Mouse (Mus musculus): ENCODE results near the gene Scarb2. TPM values are rescaled to one million over a fixed set of nuclear protein-coding genes. Genes with fewer than 3 reads are reported as not detected.
"Not testable (repeated sequence)": the region's sequence is repeated elsewhere in the genome, so short reads cannot be mapped to it uniquely, and the experiment has no call there.

The Scarb2 gene
- 10 to 100 TPM; 80.3 to 91.1 TPM for total RNA-seq (2021)

DNA sequence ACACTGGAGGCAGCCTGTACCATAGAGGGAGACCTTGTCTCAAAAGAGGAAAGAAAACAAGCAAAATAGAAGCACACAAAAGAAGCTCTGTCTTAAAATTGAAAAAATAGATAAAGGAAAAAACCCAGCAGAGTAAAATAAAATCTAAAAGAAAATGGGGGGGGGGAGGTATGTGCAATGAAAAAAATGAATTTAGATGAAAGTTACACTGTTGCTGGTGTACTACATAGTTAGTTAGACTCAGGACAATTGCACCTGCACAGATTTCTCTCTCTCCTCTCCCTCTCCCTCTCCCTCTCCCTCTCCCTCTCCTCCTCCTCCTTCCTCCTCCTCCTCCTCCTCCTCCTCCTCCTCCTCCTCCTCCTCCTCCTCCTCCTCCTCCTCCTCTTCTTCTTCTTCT is at the start of gene Scarb2:
TSS of gene Scarb2 (minus strand) at position 101 of the 400 bp plus-strand sequence.
- DNase-seq = no peak
- intact Hi-C loops (cut with DNase I) = loop anchor here (1.0 to 10.0 kb wide), 5 partner anchors 48 to 588 kb away; partner anchors contain the start of genes Sdad1 and Sept11

DNA sequence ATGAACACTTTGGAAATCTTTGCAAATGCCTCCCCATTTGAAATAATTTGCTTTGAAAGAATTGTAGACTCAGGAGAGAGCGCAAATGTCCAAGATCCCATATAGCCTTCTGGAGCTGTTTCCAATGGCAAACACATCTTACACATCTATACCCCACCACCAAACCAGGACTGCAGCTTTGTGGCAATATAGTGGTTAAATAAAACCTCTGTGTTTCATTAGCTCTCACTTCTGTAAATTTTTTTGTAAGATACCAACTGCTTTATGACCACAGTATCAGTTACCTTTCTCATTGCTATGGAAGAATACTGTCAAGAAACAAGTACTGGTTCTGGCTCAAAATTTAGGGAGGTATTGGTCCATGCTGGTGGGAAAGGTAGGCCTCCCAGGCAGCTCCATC is 49.3 kb upstream of the Scarb2 start:
- DNase-seq = no peak
- intact Hi-C loops (cut with DNase I) = no loop called here

DNA sequence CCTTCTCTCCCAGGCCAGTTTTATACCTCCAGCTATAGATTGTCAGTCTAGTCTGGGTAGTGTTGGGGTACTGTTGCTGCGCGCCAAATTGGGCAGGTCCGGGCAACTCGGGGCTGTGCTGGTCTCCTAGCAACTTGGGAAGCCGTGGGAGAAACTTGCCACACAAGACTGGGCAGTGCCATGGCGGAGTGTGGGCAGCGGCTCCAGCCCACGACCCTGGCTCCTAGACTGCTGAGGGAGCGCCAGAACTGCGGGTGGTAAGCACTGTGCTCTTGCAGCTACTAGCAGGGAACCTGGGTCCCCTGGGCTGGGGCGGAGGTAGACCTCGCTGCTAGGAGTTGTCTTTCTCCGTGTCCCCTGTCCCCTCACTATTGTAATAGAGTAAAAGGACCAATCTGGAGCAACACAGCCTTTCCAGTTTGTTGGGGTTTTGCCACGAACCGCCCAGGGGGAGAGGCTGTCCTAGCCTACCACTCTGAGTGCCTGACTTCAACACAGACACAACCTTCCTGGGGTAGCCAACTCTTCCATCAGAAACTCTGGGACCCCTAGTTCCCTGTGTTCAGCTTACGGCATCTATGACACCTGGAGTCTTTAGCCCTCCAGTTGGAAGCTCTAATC is 48.4 kb upstream of the Scarb2 start, which contains the start of gene Fam47e:
TSS of gene Fam47e (plus strand) at position 179 of the 621 bp plus-strand sequence.
- intact Hi-C loops (cut with DNase I) = no loop called here
- DNase-seq = no peak

DNA sequence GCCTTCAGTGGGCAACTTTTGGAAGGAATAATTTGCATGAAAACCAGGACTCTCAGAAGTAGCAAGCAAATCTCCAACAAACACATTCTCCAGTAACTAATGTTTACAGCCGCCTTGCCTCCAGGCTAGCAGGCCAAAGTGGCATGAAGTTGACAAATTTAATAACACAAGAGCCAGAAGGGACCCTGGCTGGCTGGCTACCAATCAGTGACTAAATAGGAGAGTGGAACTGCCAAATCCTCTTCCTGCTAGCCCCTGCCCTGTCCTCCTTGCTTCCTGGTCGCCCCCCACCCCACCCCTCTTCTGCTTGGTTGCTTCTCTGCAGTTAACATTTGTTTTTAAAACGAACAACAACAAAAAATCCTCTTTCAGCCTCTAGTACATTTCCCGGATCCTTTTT is 47.8 kb upstream of the Scarb2 start:
- intact Hi-C loops (cut with DNase I) = no loop called here
- DNase-seq = no peak

DNA sequence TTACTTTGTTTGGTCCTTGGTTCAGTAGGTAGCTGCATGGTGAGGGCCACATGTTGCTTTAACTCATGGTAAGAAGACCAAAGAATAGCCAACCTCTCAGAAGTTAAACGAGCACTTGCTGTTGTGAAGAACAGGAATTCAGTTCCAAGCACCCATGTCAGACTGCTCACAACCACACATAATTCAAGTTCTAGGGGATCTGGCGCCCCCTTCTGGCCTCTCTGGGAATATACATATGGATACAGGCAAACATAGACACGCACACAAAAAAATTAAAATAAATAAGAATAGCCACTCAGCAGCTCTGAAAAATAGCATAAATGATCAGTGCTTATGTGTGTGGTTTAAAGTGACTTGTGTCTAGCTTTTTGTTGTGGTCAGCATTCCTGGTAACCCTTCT is 47.3 kb upstream of the Scarb2 start:
- DNase-seq = peak in 1 of 2 experiments; percentile 6
- intact Hi-C loops (cut with DNase I) = no loop called here

DNA sequence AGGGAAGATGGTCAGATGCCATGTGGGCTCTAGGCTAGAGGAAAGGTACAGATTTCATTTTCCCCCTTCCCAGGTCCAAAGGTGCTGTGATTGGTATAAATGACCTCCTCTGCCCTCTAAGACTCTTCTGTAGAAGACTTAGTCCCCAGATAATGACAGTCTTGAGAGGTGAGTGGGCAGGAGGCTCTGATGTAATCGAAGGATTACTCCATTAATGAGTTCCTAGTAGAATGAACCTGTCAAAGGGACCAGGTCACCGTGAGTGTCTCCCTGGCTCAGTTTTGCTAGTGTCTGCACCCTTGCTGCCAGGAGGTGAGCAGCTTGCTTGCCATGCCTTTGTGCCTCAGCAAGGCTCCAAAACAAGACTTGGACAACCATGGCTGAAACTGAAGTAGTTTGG is 46.0 kb upstream of the Scarb2 start:
- no peak for DNase-seq
- intact Hi-C loops (cut with DNase I) = no loop called here

DNA sequence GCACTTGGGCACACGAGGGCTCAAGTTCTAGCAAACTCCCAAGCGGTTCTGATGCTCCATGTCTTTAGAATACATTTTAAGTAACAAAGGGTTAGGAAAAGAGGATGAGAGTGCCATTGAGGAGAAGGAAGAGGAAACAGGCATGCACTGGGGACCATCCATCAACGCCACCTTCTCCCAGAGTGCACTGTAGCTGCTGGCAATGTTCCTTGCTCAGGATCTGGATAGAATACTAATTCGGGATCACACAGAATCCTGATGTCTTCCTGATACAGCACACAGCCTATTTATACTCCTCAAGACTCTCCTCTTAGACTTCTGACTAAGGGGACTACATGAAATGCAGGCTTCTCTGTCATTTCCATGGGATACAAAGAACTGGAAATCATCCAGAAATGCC is 33.1 kb upstream of the Scarb2 start:
- no peak for DNase-seq
- intact Hi-C loops (cut with DNase I) = no loop called here

DNA sequence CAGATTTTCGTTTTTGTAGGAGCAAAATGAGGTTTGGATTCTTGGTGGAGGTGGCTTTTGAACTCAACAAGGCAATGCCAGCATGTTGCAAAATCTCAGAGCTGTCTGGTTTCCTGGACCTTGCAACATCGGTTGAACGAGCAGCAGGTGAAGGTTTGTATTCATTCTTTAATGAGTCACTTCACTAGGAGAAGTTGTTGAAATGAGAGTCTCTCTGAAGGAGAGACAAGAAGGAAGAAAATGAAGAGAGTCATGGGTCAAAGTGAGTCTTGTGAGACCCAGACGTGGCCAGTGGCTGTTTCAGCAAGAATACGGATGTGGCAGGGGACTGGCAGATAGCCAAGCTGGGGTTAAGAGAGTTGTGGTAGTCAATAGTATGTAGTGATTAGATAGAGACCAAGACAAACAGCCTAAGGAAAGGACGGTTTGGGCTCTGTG is 18.2 kb upstream of the Scarb2 start:
- peak in 1 of 2 experiments; percentile 14 for DNase-seq
- intact Hi-C loops (cut with DNase I) = no loop called here

DNA sequence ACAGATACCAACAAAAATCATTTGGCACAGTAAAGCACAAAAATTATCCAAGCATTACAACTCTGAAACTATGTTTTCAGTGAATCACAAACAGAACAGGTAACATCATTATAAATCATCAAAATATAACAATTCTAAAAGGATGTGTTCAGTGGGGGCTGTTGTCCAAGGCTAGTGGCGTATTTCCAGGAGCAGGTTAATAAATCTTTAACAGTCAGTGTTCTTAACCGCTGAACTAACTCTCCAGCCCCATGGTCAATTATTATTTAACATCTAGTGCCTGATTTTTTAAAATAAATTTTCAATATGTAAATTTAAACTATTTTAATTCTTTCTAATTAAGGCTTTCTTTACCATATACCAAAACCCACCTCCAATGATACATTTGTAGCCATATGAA is 14.5 kb upstream of the Scarb2 start:
- intact Hi-C loops (cut with DNase I) = not testable (repeated sequence)

DNA sequence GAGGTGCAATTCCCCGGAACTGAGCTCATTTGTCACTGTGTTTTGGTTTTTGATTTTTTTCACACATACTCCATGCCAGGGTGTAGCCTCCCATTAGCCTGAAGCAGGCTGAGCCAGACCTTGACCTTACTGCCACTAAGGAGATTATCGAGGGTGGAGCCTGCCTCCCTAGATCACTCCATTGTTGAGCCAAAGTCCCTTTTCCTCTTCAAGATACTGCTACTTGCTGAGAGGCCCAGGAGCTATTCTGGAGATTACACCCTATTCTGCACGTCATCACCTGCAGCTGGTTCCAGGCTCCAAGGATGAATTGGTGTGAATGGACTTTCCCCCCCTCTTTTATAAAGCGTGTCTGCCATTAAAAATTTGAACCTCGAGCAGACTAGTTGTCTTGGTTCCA is 5.4 kb upstream of the Scarb2 start:
- intact Hi-C loops (cut with DNase I) = no loop called here
- DNase-seq = no peak

More for the DNA sequence above, 14.5 kb upstream of the Scarb2 start:
- DNase-seq = not testable (repeated sequence)

DNA sequence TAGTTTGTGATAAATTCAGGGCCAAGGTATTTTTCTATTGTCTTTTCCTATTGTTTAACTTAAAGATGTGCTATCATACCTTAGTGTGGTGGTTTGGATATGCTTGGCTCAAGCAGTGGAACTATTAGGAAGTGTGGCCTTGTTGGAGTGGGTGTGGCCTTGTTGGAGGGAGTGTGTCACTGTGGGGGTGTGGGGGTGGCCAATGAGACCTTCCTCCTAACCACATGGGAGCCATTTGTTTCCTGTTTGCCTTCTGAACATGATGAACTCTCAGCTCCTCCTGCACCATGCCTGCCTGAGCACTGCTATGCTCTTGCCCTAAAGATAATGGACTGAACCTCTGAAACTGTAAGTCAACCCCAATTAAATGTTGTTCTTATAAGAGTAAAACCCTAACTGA is 4.6 kb upstream of the Scarb2 start:
- no peak for DNase-seq
- intact Hi-C loops (cut with DNase I) = no loop called here

DNA sequence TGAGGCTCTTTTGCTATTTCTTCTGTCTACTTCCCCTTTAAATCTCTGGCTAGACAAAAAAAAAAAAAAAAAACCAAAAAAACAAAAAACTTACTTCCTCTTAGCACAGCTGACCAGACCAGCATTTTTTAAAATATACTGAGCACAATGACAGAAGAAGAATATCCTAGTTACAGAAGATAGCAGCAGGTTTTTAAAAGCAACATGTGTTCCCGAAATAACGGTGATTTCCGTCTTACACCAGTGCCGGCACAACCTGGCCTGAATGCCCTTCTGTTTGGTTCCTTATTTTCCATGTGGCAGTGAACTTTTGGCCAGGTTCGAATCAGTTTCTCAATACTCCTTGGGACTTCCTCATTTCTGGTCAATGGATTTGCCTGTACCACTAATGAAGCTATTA is 2.2 kb upstream of the Scarb2 start:
- no peak for DNase-seq
- intact Hi-C loops (cut with DNase I) = loop anchor here (5.0 to 10.0 kb wide), 4 partner anchors 197 to 586 kb away; partner anchors contain the start of genes Sdad1 and Sept11

DNA sequence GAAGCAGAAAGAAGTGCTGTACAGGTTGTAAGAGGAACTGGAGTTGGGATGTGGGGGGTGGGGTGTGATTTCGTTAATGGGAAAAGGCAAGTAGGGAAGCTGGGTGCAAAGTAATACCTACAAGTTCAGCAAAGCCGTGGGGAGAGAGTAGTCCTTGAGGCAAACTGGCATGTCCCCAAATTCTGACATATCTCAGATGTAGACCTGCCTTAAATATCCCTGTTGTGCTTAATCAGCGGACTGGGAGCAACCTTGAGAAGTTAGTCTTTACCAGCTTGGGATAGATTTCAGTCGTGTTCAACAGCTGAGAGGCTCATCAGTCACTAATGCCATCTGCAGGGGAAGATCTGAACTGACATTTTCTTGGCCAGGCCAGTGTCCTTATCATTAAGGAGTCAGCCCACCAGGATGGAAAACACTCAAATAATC is 318 bp downstream of the Scarb2 start:
- intact Hi-C loops (cut with DNase I) = loop anchor here (1.0 to 10.0 kb wide), 5 partner anchors 48 to 588 kb away; partner anchors contain the start of genes Sdad1 and Sept11
- no peak for DNase-seq

DNA sequence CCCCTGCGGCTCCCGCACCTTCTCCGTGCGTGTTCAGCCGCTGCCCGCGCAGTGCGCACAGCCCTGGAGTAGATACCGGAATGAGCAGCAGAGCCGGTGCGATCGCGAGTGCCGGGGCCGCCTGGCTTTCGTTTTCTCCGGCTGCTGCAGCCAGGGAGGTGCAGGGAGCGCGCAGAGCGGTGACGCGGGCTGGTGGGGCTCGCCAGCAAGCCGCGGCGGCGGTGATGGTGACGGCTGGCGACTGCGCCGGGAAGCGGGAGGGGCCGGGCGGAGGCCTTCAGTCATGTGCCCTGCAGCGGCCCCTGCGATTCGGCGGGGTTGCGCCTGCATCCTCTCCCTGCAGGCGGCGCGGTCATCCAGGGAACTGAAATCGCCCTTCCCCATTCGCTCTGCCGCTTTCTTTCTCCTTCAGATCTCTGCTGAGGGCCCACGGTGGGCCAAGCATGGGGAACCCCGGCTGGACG is 1.2 kb downstream of the Scarb2 start:
- intact Hi-C loops (cut with DNase I) = loop anchor here (2.0 to 10.0 kb wide), 7 partner anchors 17 to 589 kb away; partner anchors contain the start of genes Nup54, Sdad1 and Sept11
- DNase-seq = peak; percentile 97

DNA sequence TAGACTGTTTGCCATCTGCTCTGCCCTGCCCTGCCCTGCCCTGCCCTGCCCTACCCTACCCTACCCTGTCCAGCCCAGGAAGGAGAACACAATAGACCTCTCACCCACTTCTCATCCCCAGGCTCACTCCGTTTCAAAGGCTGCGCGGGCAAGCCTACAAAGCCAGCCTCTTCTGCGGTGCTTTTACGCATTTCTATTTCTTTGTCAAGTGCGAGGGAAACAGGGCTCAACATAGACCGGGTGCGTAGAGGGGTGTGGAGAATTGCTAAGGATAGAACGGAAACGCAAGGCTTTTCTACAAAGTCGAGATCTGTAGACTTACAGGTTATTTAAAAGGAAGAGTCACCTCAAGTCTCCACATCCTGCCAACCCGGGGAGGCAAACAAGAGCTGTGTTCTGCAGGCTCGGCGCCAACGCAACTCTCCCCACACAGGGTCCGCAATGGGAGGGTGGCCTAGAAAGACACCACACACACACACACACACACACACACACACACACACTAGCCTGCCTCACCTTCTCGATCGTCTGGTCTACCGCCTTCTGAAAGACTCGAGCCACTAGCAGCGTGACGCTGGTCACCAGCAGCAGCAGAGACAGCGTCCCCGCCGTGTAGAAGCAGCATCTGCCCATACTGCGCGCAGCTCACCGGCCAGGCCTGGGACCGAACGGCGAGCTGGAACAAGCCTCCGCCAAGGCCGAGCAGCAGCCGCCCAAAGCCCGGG is 1.8 kb downstream of the Scarb2 start:
- DNase-seq = peak; percentile 44 to 60
- intact Hi-C loops (cut with DNase I) = loop anchor here (2.0 to 10.0 kb wide), 7 partner anchors 16 to 590 kb away; partner anchors contain the start of genes Nup54, Sdad1 and Sept11

DNA sequence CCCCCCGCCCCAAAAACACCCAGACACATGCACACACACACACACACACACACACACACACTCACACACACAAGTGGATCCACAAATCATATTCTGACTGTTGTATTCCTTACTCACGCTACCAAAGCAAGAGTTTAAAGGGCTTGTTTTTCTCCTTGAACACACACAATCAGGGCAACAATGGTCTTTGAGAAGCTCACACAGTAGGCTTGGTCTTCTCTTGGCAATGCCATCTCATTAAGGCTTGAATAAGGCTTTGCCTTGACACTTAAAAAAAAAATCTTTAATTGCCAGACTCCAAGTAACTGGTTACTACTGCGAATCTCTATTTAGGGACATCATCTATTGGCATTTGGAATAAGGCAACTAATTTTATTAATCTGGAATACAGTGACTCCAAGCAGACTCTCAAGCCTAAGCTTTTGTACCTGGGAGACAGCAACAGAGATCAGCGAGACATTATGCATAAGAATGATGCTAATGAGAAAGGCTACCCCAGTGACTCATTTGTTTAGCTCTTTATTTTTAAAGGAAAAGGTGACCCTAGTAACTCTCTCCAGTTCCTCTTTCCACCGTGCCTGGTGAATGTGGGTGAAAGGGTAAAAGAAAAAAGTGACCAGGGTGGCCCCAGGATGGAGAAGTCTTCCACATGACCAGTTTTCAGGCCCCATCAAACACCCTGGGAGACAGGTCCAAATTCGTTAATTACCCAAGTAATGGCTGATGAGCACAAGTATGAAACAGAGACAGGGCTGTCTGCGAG is 2.6 kb downstream of the Scarb2 start:
- intact Hi-C loops (cut with DNase I) = loop anchor here (2.0 to 10.0 kb wide), 6 partner anchors 15 to 591 kb away; partner anchors contain the start of genes Nup54 and Sept11
- no peak for DNase-seq

DNA sequence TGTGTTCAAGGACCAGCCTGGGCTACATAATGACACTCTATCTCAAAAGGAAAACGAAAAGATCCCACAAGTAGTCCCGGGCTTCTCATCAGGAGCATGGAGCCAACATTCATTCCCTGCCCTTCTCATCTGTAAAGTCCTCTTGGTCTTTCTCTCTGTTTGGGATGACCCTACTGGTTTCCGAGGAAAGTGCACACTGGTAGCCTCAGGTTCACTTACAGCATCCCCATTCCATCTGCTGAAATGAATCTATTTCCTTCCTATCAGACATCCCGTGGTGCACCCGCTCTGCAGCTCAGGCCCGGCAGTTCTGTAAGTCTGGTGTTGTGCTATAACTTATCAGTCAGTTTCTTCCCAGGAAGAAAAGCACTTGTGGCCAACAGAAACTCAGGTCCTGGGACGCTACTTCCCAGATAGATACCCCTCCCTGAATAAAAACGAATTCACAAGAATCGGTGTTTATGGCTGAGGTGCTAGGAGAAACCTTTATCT is 3.2 kb downstream of the Scarb2 start:
- DNase-seq = no peak
- intact Hi-C loops (cut with DNase I) = loop anchor here (10.0 kb wide), 3 partner anchors 401 to 591 kb away; partner anchors contain the start of gene Sept11

DNA sequence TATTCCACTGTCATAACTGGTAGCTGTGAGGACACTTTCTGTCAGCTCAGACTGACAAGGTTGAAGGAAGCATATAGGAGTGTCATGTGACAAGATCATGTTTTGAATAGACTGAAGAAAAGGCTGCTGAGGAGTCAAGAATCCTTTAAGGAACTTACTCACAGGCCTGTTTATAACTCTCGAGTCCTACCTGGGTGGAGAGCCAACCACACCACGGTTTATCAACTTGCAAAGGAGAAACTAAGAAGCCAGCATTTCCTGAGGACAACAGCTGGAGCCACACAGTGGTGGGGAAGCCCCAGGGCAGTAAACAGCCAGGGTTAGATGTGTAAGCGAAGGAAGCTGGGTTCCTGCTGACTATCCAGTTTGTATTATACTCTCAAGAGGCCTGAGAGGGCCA is 7.3 kb downstream of the Scarb2 start:
- DNase-seq = no peak
- intact Hi-C loops (cut with DNase I) = no loop called here

DNA sequence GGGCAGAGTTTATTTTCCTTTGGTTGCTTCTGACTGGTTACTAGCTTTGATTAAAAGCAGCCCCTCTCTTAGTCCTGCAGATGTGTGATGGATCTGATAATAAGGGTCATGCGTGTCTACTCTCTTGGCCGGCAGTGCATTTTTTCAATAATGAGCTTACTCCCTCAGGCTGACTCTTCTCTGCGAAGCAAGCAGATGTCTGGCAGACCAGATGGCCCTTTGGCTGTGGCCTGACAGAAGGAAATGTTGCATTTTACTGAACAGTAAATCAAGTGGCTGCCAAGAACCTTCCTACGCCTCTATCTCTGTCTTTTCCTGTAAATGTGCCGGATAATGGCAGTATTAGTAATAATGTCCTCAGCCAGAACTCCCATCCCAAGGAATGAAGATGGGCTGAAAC is 8.0 kb downstream of the Scarb2 start:
- intact Hi-C loops (cut with DNase I) = no loop called here
- no peak for DNase-seq

DNA sequence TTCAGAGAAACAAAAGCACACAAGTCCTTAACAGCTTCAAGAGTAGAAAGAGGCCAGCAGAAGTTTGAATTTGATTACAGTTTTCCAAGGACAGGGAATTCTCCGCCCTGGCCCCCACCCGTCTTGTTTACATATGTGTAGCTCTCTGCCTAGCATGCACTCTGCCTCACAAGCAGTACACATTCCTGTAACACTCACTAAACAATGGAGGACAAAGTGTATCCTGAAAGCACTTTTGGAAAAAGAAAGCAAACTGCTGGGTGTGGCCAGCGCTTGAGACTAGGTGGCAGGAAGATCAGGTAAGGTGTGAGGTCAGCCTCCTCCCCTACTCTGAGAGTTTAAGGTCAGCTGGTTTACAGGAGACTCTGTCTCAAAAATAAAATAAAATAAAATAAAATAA is 8.4 kb downstream of the Scarb2 start:
- no peak for DNase-seq
- intact Hi-C loops (cut with DNase I) = no loop called here

Measured in heart, postnatal 36 days (tissue).